8 mouse cellular contexts compared by ENCODE assay signal in genomic region chr9:20544070-20544821, GRCm38 (mm10). TPM values are rescaled to one million over a fixed set of nuclear protein-coding genes. Genes with fewer than 3 reads are reported as not detected.
A peak's percentile ranks its signal among the peaks of the same experiment; 100 is the strongest.
DNase-seq lines count a peak whose midpoint lies in the region; ATAC-seq and TF ChIP-seq lines count a peak whose summit lies in the region.

No protein-coding gene starts in this region.

- peak overlapping the region; percentile 86 for H3K27ac ChIP-seq in forebrain, embryonic 14.5 days (ENCODE audit: low read depth, low read length)
- H3K27ac ChIP-seq in heart, postnatal 0 days (ENCODE audit: low read depth): peak overlapping the region; percentile 88
- peak overlapping the region; percentile 79 for H3K27ac ChIP-seq in liver, embryonic 12.5 days

- no peaks in the 10 kb centered on the region for H3K36me3 ChIP-seq in erythroblast, embryonic 14.5 days (ENCODE audit: control insufficient read depth)
- H3K36me3 ChIP-seq in forebrain, embryonic 14.5 days (ENCODE audit: control insufficient read depth, insufficient read depth, low read length): no peaks in the 10 kb centered on the region
- H3K36me3 ChIP-seq in heart, postnatal 0 days (replicated peaks; ENCODE audit: control insufficient read depth, insufficient read depth, low read length): no peaks in the 10 kb centered on the region
- H3K36me3 ChIP-seq in liver, embryonic 12.5 days: no peaks in the 10 kb centered on the region

- peak overlapping the region; percentile 65 for H3K4me2 ChIP-seq in forebrain, embryonic 14.5 days (ENCODE audit: low read length)
- H3K4me2 ChIP-seq in heart, postnatal 0 days (ENCODE audit: low read depth, low read length): peak overlapping the region; percentile 77
- peak overlapping the region; percentile 90 for H3K4me2 ChIP-seq in liver, embryonic 12.5 days

- no peak for TF ChIP-seq CTCF in heart, postnatal 0 days (IDR thresholded peaks at IDR 0.05; ENCODE audit: low read depth)

- WGBS in forebrain, embryonic 14.5 days: 3% methylated on average over 43 of the region's 43 CpGs
- WGBS in heart, postnatal 0 days: 3% methylated on average over 43 of the region's 43 CpGs
- WGBS in liver, embryonic 12.5 days (ENCODE audit: insufficient replicate concordance): 6% methylated on average over 43 of the region's 43 CpGs

- peak; percentile 90 for DNase-seq in forebrain, embryonic 14.5 days (ENCODE audit: low spot score)
- DNase-seq in heart, postnatal 0 days (ENCODE audit: low spot score): peak; percentile 82
- peak; percentile 84 to 94 for DNase-seq in kidney, postnatal 25 days
- peak; percentile 81 for DNase-seq in naive thymus-derived CD4-positive, alpha-beta T cell, adult 2 months (ENCODE audit: low read depth)
- peak; percentile 73 to 85 for DNase-seq in spleen, postnatal 4 days (ENCODE audit: low spot score in 2 of 2)

- no peaks in the 10 kb centered on the region for H3K9me3 ChIP-seq in erythroblast, embryonic 14.5 days (ENCODE audit: control insufficient read depth, low read length)
- H3K9me3 ChIP-seq in forebrain, embryonic 14.5 days (replicated peaks; ENCODE audit: control insufficient read depth, low read length): no peaks in the 10 kb centered on the region
- no peaks in the 10 kb centered on the region for H3K9me3 ChIP-seq in heart, postnatal 0 days (replicated peaks; ENCODE audit: control insufficient read depth, low read length)
- H3K9me3 ChIP-seq in liver, embryonic 12.5 days (replicated peaks): no peaks in the 10 kb centered on the region

- peaks cover 17% of the 10 kb centered on the region for H3K4me1 ChIP-seq in erythroblast, embryonic 14.5 days (ENCODE audit: control insufficient read depth)
- 0 out of 2 replicates have a peak, but pooled peaks cover 3% of the 10 kb centered on the region for H3K4me1 ChIP-seq in forebrain, embryonic 14.5 days (ENCODE audit: control insufficient read depth, insufficient read depth, low read length)
- H3K4me1 ChIP-seq in heart, postnatal 0 days (ENCODE audit: control insufficient read depth, insufficient read depth): no peaks in the 10 kb centered on the region
- peaks cover 14% of the 10 kb centered on the region for H3K4me1 ChIP-seq in liver, embryonic 12.5 days

- peak overlapping the region; percentile 60 for H3K4me3 ChIP-seq in erythroblast, embryonic 14.5 days (replicated peaks)
- H3K4me3 ChIP-seq in forebrain, embryonic 14.5 days (ENCODE audit: low read depth, low read length): peak overlapping the region; percentile 32
- H3K4me3 ChIP-seq in heart, postnatal 0 days (ENCODE audit: low read depth, low read length): peak overlapping the region; percentile 47
- peak overlapping the region; percentile 56 for H3K4me3 ChIP-seq in liver, embryonic 12.5 days

- peaks cover 18% of the 10 kb centered on the region for H3K27me3 ChIP-seq in erythroblast, embryonic 14.5 days (ENCODE audit: control insufficient read depth)
- peaks cover 6% of the 10 kb centered on the region; the same call in 1 of the 2 replicates for H3K27me3 ChIP-seq in forebrain, embryonic 14.5 days (replicated peaks; ENCODE audit: control insufficient read depth, insufficient read depth, low read length)
- H3K27me3 ChIP-seq in heart, postnatal 0 days (ENCODE audit: control insufficient read depth, insufficient read depth, low read length): no peaks in the 10 kb centered on the region
- 0 out of 2 replicates have a peak, but pooled peaks cover 12% of the 10 kb centered on the region for H3K27me3 ChIP-seq in liver, embryonic 12.5 days (replicated peaks)

- TF ChIP-seq EP300 in heart, postnatal 0 days (IDR thresholded peaks at IDR 0.05; ENCODE audit: low read depth): peak; percentile 68; the same call in 1 of the 2 replicates

- H3K9ac ChIP-seq in forebrain, embryonic 14.5 days (ENCODE audit: low read length): peak overlapping the region; percentile 71
- peak overlapping the region; percentile 59 for H3K9ac ChIP-seq in heart, postnatal 0 days (replicated peaks; ENCODE audit: low read depth, low read length)
- H3K9ac ChIP-seq in liver, embryonic 12.5 days: peak overlapping the region; percentile 65

- no peak; the same call in 1 of the 2 replicates for ATAC-seq in erythroblast, adult 5-6 weeks (replicated peaks; ENCODE audit: low FRiP score, poor library complexity, severe bottlenecking)
- ATAC-seq in forebrain, embryonic 14.5 days: peak; percentile 97
- peak; percentile 93 for ATAC-seq in heart, postnatal 0 days (ENCODE audit: insufficient read depth, low read depth)
- peak; percentile 86 for ATAC-seq in liver, embryonic 12.5 days

RNA-seq across cellular contexts. Expression of gene Zfp266, which starts 23.0 kb away (rescaled TPM):
- 0.03 and 0.04 TPM in 2 replicates for polyA plus RNA-seq in erythroblast, embryonic 14.5 days (2012)
- total RNA-seq in erythroblast, adult 5-6 weeks (2015; ENCODE audit: low replicate concordance): 10.2 and 10.4 TPM in 2 replicates
- 6.8 and 8.9 TPM in 2 replicates for total RNA-seq in erythroblast, adult 5-6 weeks (2017; ENCODE audit: low replicate concordance)
- polyA plus RNA-seq in forebrain, embryonic 14.5 days (2014; fragmentation: Nextera tagmentation; extraction: Ambion mirVana): 101 and 120 TPM in 2 replicates
- total RNA-seq in heart, postnatal 0 days (2014; rRNA removed; ENCODE audit: low replicate concordance): 26.8 and 50.1 TPM in 2 replicates
- 25.4 and 28.7 TPM in 2 replicates for polyA plus RNA-seq in heart, postnatal 0 days (2015; fragmentation: Nextera tagmentation; extraction: Ambion mirVana)
- polyA plus RNA-seq in liver, embryonic 12.5 days (2016; fragmentation: Nextera tagmentation; extraction: Ambion mirVana): 27.1 and 27.8 TPM in 2 replicates

RNA-seq across cellular contexts. Expression of gene Zfp846, which starts 36.8 kb away (rescaled TPM):
- polyA plus RNA-seq in erythroblast, embryonic 14.5 days (2012): 0.11 and 0.13 TPM in 2 replicates
- 1.7 and 4.2 TPM in 2 replicates for total RNA-seq in erythroblast, adult 5-6 weeks (2015; ENCODE audit: low replicate concordance)
- 0.09 and 0.70 TPM in 2 replicates for total RNA-seq in erythroblast, adult 5-6 weeks (2017; ENCODE audit: low replicate concordance)
- polyA plus RNA-seq in forebrain, embryonic 14.5 days (2014; fragmentation: Nextera tagmentation; extraction: Ambion mirVana): 34.4 and 45.5 TPM in 2 replicates
- 4.2 and 8.0 TPM in 2 replicates for total RNA-seq in heart, postnatal 0 days (2014; rRNA removed; ENCODE audit: low replicate concordance)
- 8.5 and 9.4 TPM in 2 replicates for polyA plus RNA-seq in heart, postnatal 0 days (2015; fragmentation: Nextera tagmentation; extraction: Ambion mirVana)
- polyA plus RNA-seq in liver, embryonic 12.5 days (2016; fragmentation: Nextera tagmentation; extraction: Ambion mirVana): 3.5 and 4.4 TPM in 2 replicates

RNA-seq across cellular contexts. Expression of gene Zfp426, which starts 51.7 kb away (rescaled TPM):
- 0.08 and 0.44 TPM in 2 replicates for polyA plus RNA-seq in erythroblast, embryonic 14.5 days (2012)
- total RNA-seq in erythroblast, adult 5-6 weeks (2015; ENCODE audit: low replicate concordance): 8.6 and 12.5 TPM in 2 replicates
- total RNA-seq in erythroblast, adult 5-6 weeks (2017; ENCODE audit: low replicate concordance): 15.6 and 17.6 TPM in 2 replicates
- polyA plus RNA-seq in forebrain, embryonic 14.5 days (2014; fragmentation: Nextera tagmentation; extraction: Ambion mirVana): 40.5 and 41.6 TPM in 2 replicates
- total RNA-seq in heart, postnatal 0 days (2014; rRNA removed; ENCODE audit: low replicate concordance): 10.4 and 13.7 TPM in 2 replicates
- 7.9 and 9.0 TPM in 2 replicates for polyA plus RNA-seq in heart, postnatal 0 days (2015; fragmentation: Nextera tagmentation; extraction: Ambion mirVana)
- 8.2 and 8.7 TPM in 2 replicates for polyA plus RNA-seq in liver, embryonic 12.5 days (2016; fragmentation: Nextera tagmentation; extraction: Ambion mirVana)

Comparison
In these comparisons a context has a peak if more than half of its experiments do, and no peak if none do; other contexts are left out.
1. RNA of gene Zfp266, which starts 23.0 kb away (polyA plus RNA-seq): 101 to 120 TPM in forebrain, embryonic 14.5 days, 25.4 to 28.7 TPM in heart, postnatal 0 days and 27.1 to 27.8 TPM in liver, embryonic 12.5 days; 0.03 to 0.04 TPM in erythroblast, embryonic 14.5 days; every median in the first group is over 10 times any median in the second.
2. Peak in every context shown above with its lines, with median percentiles within 50 percentile points of each other: H3K4me3 ChIP-seq, DNase-seq, H3K27ac ChIP-seq, H3K4me2 ChIP-seq and H3K9ac ChIP-seq.